Mouse (Mus musculus) retina, adult 2 months (tissue): ENCODE results near the gene Gm266.

ENCODE experiments used
- DNase-seq: peaks from one replicate; pipeline ENCODE4 v3.0.0-alpha.2; 2012; ENCODE audit warnings: low read depth, low spot score

Gene Gm266

GRCm38 (mm10) chr12:111503063-111503567 is 17.5 kb upstream of the Gm266 start:
- no peak for DNase-seq

GRCm38 (mm10) chr12:111500725-111501124 is 15.1 kb upstream of the Gm266 start:
- no peak for DNase-seq

GRCm38 (mm10) chr12:111499617-111500016 is 14.0 kb upstream of the Gm266 start:
- no peak for DNase-seq

- DNase-seq: no peak
These were observed 11.5 kb upstream of the Gm266 start for GRCm38 (mm10) chr12:111497076-111497475.

GRCm38 (mm10) chr12:111494931-111495330 is 9.3 kb upstream of the Gm266 start:
- no peak for DNase-seq

- DNase-seq: no peak
These were observed 3.7 kb upstream of the Gm266 start for GRCm38 (mm10) chr12:111489261-111489865.

GRCm38 (mm10) chr12:111486455-111486854 is 832 bp upstream of the Gm266 start:
- no peak for DNase-seq

GRCm38 (mm10) chr12:111485046-111485651 is 474 bp downstream of the Gm266 start:
- DNase-seq: no peak

GRCm38 (mm10) chr12:111479917-111480316 is 5.7 kb downstream of the Gm266 start:
- no peak for DNase-seq

GRCm38 (mm10) chr12:111478924-111479323 is 6.7 kb downstream of the Gm266 start:
- no peak for DNase-seq

GRCm38 (mm10) chr12:111474893-111475643 is 10.6 kb downstream of the Gm266 start:
- DNase-seq: no peak

GRCm38 (mm10) chr12:111474384-111474783 is 11.2 kb downstream of the Gm266 start:
- DNase-seq: no peak

- DNase-seq: no peak
These were observed 12.7 kb downstream of the Gm266 start for GRCm38 (mm10) chr12:111472886-111473285.

- no peak for DNase-seq
These were observed 13.9 kb downstream of the Gm266 start for GRCm38 (mm10) chr12:111471721-111472120.

GRCm38 (mm10) chr12:111471119-111471518 is 14.5 kb downstream of the Gm266 start:
- DNase-seq: no peak

GRCm38 (mm10) chr12:111469507-111469906 is 16.1 kb downstream of the Gm266 start:
- peak; percentile 37 for DNase-seq

GRCm38 (mm10) chr12:111468206-111468605 is 17.4 kb downstream of the Gm266 start:
- DNase-seq: no peak

GRCm38 (mm10) chr12:111466369-111466768 is 19.3 kb downstream of the Gm266 start:
- DNase-seq: no peak

GRCm38 (mm10) chr12:111463570-111463969 is 22.1 kb downstream of the Gm266 start:
- DNase-seq: no peak

GRCm38 (mm10) chr12:111457742-111458141 is 27.9 kb downstream of the Gm266 start:
- no peak for DNase-seq

GRCm38 (mm10) chr12:111455860-111456259 is 29.8 kb downstream of the Gm266 start:
- DNase-seq: no peak

GRCm38 (mm10) chr12:111455311-111455846 is 30.2 kb downstream of the Gm266 start:
- DNase-seq: no peak
